Mouse (Mus musculus): ENCODE measurements around the gene Nr0b1.

The Nr0b1 gene

DNA sequence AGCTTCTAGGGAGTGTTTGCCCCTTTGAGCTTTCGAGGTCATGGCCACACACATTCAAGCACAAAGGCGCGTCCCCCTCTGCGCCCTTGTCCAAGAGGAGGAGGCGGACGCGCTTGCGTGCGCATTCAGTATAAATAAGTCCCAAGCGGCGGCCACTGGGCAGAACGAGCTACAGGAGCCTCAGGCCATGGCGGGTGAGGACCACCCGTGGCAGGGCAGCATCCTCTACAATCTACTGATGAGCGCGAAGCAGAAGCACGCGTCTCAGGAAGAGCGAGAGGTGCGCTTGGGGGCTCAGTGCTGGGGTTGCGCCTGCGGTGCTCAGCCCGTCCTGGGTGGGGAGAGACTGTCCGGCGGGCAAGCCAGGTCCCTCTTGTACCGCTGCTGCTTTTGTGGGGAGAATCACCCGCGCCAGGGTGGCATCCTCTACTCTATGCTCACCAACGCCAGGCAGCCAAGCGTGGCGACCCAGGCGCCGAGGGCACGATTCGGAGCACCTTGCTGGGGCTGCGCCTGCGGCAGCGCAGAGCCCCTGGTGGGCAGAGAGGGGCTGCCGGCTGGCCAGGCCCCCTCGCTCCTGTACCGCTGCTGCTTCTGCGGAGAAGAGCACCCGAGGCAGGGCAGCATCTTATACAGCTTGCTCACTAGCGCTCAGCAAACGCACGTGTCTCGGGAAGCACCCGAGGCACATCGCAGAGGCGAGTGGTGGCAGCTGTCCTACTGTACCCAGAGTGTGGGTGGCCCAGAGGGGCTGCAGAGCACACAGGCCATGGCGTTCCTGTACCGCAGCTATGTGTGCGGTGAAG, at the start of gene Nr0b1:
TSS of gene Nr0b1 (plus strand) at position 151 of the 806 bp plus-strand sequence.
- DNase-seq (ENCODE audit: low spot score): peak; percentile 43

GRCm38 (mm10) chrX:86187250-86187649, 4.3 kb upstream of the Nr0b1 start:
- DNase-seq (ENCODE audit: low spot score): no peak

DNA sequence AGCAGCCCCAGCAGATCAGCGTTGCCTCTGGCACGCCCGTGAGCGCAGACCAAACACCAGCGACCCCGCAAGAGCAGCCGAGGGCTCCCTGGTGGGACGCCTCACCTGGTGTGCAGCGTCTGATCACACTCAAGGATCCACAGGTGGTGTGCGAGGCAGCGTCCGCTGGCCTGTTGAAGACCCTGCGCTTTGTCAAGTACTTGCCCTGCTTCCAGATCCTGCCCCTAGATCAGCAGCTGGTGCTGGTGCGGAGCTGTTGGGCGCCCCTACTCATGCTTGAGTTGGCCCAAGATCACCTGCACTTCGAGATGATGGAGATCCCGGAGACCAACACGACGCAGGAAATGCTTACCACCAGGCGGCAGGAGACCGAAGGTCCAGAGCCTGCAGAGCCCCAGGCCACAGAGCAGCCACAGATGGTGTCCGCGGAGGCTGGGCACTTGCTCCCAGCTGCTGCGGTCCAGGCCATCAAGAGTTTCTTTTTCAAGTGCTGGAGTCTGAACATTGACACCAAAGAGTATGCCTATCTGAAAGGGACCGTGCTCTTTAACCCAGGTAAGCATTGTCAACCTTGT, 943 bp downstream of the Nr0b1 start:
- DNase-seq (ENCODE audit: low spot score): peak; percentile 53

DNA sequence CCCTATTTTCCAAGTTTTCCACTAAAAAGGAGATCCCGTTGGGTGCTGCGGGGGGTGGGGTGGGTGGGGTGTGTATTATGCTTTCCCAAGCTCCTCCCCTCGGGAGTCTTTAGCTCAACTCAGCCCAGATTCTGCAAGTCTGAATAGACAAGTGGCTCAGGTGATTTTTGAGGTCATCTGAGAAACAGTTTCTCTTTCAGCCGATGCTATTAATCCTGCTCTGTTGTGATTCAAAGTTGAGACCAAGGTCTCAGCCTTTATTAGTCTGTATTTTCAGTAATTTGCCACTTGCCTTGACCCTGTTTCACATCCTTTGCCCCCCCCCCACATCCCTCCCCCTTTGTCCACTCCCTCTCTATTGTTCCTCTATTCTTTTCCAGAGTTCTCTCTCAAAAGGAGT, 1.8 kb downstream of the Nr0b1 start:
- no peak for DNase-seq (ENCODE audit: low spot score)

DNA sequence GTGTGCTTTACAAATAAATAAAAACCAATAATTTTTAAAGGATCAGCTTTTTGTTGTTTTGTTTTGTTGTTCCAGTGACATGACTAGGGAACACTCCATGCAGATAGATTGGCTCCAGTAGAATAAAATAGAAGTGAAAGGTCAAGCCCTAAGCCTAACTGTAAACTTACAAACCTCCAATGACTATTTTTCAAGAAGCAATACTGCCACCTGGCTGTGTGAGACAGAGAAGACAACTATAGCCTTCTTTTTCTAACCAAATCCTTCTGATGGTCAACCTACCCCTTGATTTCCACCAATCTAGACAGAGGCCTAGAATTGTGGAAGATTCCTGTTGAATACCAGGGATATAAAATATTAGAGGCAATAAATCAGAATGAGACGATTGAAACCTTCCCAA, 45.7 kb downstream of the Nr0b1 start:
- DNase-seq (ENCODE audit: low spot score): peak; percentile 1

Data from retina, embryonic 14.5 days (tissue).